Mouse (Mus musculus): ENCODE measurements around the gene H2al1b.
"Not testable (repeated sequence)": the region's sequence is repeated elsewhere in the genome, so short reads cannot be mapped to it uniquely, and the experiment has no call there.

Gene H2al1b

GRCm38 (mm10) chrX:11302132-11302531, at the start of gene H2al1b:
Gene H2al1b, plus strand, starts transcription at chrX:11302432.
- not testable (repeated sequence) for DNase-seq (ENCODE audit: low spot score)

- DNase-seq (ENCODE audit: low spot score): peak; percentile 10
Measured at GRCm38 (mm10) chrX:11254062-11254461, 48.2 kb upstream of the H2al1b start.

- no peak for DNase-seq (ENCODE audit: low spot score)
Measured at GRCm38 (mm10) chrX:11254521-11255207, 47.6 kb upstream of the H2al1b start.

- DNase-seq (ENCODE audit: low spot score): no peak
Measured at GRCm38 (mm10) chrX:11255564-11256360, 46.5 kb upstream of the H2al1b start.

GRCm38 (mm10) chrX:11264918-11265317, 37.3 kb upstream of the H2al1b start:
- DNase-seq (ENCODE audit: low spot score): no peak

GRCm38 (mm10) chrX:11267791-11268190, 34.4 kb upstream of the H2al1b start:
- peak; percentile 5 for DNase-seq (ENCODE audit: low spot score)

GRCm38 (mm10) chrX:11269074-11269473, 33.2 kb upstream of the H2al1b start:
- DNase-seq (ENCODE audit: low spot score): peak; percentile 54

GRCm38 (mm10) chrX:11273190-11273589, 29.0 kb upstream of the H2al1b start:
- no peak for DNase-seq (ENCODE audit: low spot score)

GRCm38 (mm10) chrX:11277083-11277482, 25.1 kb upstream of the H2al1b start:
- DNase-seq (ENCODE audit: low spot score): no peak

GRCm38 (mm10) chrX:11280741-11281140, 21.5 kb upstream of the H2al1b start:
- no peak for DNase-seq (ENCODE audit: low spot score)

- DNase-seq (ENCODE audit: low spot score): no peak
Measured at GRCm38 (mm10) chrX:11288306-11288882, 13.8 kb upstream of the H2al1b start.

- no peak for DNase-seq (ENCODE audit: low spot score)
Measured at GRCm38 (mm10) chrX:11289244-11289643, 13.0 kb upstream of the H2al1b start.

- not testable (repeated sequence) for DNase-seq (ENCODE audit: low spot score)
Measured at GRCm38 (mm10) chrX:11298957-11299356, 3.3 kb upstream of the H2al1b start, which contains the start of gene H2al1a. Gene H2al1a, plus strand, starts transcription at chrX:11299257.

- DNase-seq (ENCODE audit: low spot score): not testable (repeated sequence)
Measured at GRCm38 (mm10) chrX:11305355-11305754, 3.1 kb downstream of the H2al1b start, which contains the start of gene H2al1c. Gene H2al1c, plus strand, starts transcription at chrX:11305655.

GRCm38 (mm10) chrX:11308524-11308923, 6.3 kb downstream of the H2al1b start, which contains the start of gene H2al1d:
Gene H2al1d, plus strand, starts transcription at chrX:11308824.
- DNase-seq (ENCODE audit: low spot score): not testable (repeated sequence)

- not testable (repeated sequence) for DNase-seq (ENCODE audit: low spot score)
Measured at GRCm38 (mm10) chrX:11311634-11312033, 9.4 kb downstream of the H2al1b start, which contains the start of gene H2al1e. Gene H2al1e, plus strand, starts transcription at chrX:11311934.

GRCm38 (mm10) chrX:11314858-11315257, 12.6 kb downstream of the H2al1b start, which contains the start of gene H2al1f:
Gene H2al1f, plus strand, starts transcription at chrX:11315158.
- DNase-seq (ENCODE audit: low spot score): not testable (repeated sequence)

- not testable (repeated sequence) for DNase-seq (ENCODE audit: low spot score)
Measured at GRCm38 (mm10) chrX:11317956-11318355, 15.7 kb downstream of the H2al1b start, which contains the start of gene H2al1g. Gene H2al1g, plus strand, starts transcription at chrX:11318256.

- not testable (repeated sequence) for DNase-seq (ENCODE audit: low spot score)
Measured at GRCm38 (mm10) chrX:11321192-11321591, 19.0 kb downstream of the H2al1b start, which contains the start of gene H2al1h. Gene H2al1h, plus strand, starts transcription at chrX:11321492.

- not testable (repeated sequence) for DNase-seq (ENCODE audit: low spot score)
Measured at GRCm38 (mm10) chrX:11324359-11324758, 22.1 kb downstream of the H2al1b start, which contains the start of gene H2al1i. Gene H2al1i, plus strand, starts transcription at chrX:11324659.

- DNase-seq (ENCODE audit: low spot score): not testable (repeated sequence)
Measured at GRCm38 (mm10) chrX:11327522-11327921, 25.3 kb downstream of the H2al1b start, which contains the start of gene H2al1j. Gene H2al1j, plus strand, starts transcription at chrX:11327822.

- DNase-seq (ENCODE audit: low spot score): no peak
Measured at GRCm38 (mm10) chrX:11345762-11346161, 43.5 kb downstream of the H2al1b start.
